13 mouse cellular contexts compared by ENCODE assay signal in the genomic region with DNA sequence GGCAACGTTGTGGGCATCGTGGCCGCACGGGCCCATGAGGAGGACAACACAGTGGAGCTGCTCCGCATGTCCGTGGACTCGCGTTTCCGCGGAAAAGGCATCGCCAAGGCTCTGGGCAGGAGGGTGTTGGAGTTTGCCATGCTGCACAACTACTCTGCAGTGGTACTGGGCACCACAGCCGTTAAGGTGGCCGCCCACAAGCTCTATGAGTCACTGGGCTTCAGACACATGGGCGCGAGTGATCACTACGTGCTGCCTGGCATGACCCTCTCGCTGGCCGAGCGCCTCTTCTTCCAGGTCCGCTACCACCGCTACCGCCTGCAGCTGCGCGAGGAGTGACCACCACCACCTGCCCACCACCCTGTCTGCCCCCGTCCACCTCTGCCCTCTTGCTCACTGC.
"Had no signal": no experiment of that assay in that cellular context is flagged by ENCODE, and none has a peak within 500 bp of the region (broad histone marks: within the 10 kb centered on the region; RNA-seq: fewer than 3 reads in every experiment).

No protein-coding gene starts in this region.

- H3K27me3 ChIP-seq: midbrain, embryonic 13.5 days had no signal

- H3K36me3 ChIP-seq: limb, embryonic 12.5 days; liver, embryonic 13.5 days; lung, embryonic 15.5 days; stomach, embryonic 15.5 days had no signal

- ATAC-seq: liver, postnatal 0 days; midbrain, embryonic 13.5 days had no signal

- H3K9ac ChIP-seq: limb, embryonic 12.5 days; liver, embryonic 13.5 days; liver, postnatal 0 days; lung, embryonic 15.5 days; midbrain, embryonic 13.5 days; stomach, embryonic 15.5 days had no signal

- H3K9me3 ChIP-seq: limb, embryonic 12.5 days; liver, embryonic 13.5 days; lung, embryonic 15.5 days; midbrain, embryonic 13.5 days; stomach, embryonic 15.5 days had no signal

- H3K27ac ChIP-seq: limb, embryonic 12.5 days; liver, embryonic 13.5 days; lung, embryonic 15.5 days; macrophage; midbrain, embryonic 13.5 days; stomach, embryonic 15.5 days had no signal

- DNase-seq: kidney, adult 8-10 months; kidney, postnatal 25 days; liver; liver, embryonic 13.5 days; liver, postnatal 0 days; lung, postnatal 14 days; thymus, adult 2 months; thymus, postnatal 25 days had no signal

- H3K4me3 ChIP-seq: limb, embryonic 12.5 days; liver, embryonic 13.5 days; lung, embryonic 15.5 days; midbrain, embryonic 13.5 days; stomach, embryonic 15.5 days had no signal

- H3K4me2 ChIP-seq: limb, embryonic 12.5 days; liver, embryonic 13.5 days; lung, embryonic 15.5 days; midbrain, embryonic 13.5 days; stomach, embryonic 15.5 days had no signal
